Mouse (Mus musculus) kidney, adult 2 months (tissue): ENCODE measurements around the gene Cep162. TPM values are rescaled to one million over a fixed set of nuclear protein-coding genes. Genes with fewer than 3 reads are reported as not detected.

Experiments
- DNase-seq: peaks from one replicate; pipeline ENCODE4 v3.0.0; 2021
- H3K27ac ChIP-seq: fragments of 200-500 bp; 2 replicates; pipeline ENCODE4 v1.5.1; 2012; ENCODE audit warnings: low read depth, low read length, control low read depth, inconsistent platforms; ENCODE audit not compliant: insufficient read depth
- H3K27me3 ChIP-seq: fragments of 200-500 bp; replicated peaks from 2 replicates; pipeline ENCODE4 v1.6.1; 2012; ENCODE audit warnings: mild to moderate bottlenecking, moderate library complexity, low read length, inconsistent platforms; ENCODE audit not compliant: control insufficient read depth, insufficient read depth
- H3K36me3 ChIP-seq: fragments of 200-500 bp; 2 replicates; pipeline ENCODE4 v1.6.1; 2012; ENCODE audit warnings: mild to moderate bottlenecking, moderate library complexity, low read length, inconsistent platforms; ENCODE audit not compliant: control insufficient read depth, insufficient read depth
- H3K4me1 ChIP-seq: fragments of 200-500 bp; 2 replicates; pipeline ENCODE4 v1.6.1; 2011; ENCODE audit warnings: low read length; ENCODE audit not compliant: control insufficient read depth, insufficient read depth
- H3K4me3 ChIP-seq: fragments of 200-500 bp; 2 replicates; pipeline ENCODE4 v1.5.1; 2011; ENCODE audit warnings: mild to moderate bottlenecking, low read depth, low read length, control low read depth; ENCODE audit not compliant: insufficient read depth
- CTCF ChIP-seq: fragments of 200-500 bp; conservative IDR thresholded peaks from 2 replicates; pipeline ENCODE4 v1.5.1; 2011; ENCODE audit warnings: low read depth, mild to moderate bottlenecking, control low read depth, low read length, moderate library complexity, mixed read lengths; ENCODE audit not compliant: insufficient read depth, insufficient read length
- POLR2A ChIP-seq: fragments of 200-500 bp; IDR thresholded peaks from one replicate; pipeline ENCODE4 v1.6.1; 2011; ENCODE audit warnings: low read depth, low read length, control low read depth
- WGBS: fragments of 180-500 bp; shearing (Covaris S2); methylation state at CpG from one replicate; pipeline ENCODE4 v1.1.7; 2018; 5-methylcytosine and 5-hydroxymethylcytosine counted together
- polyA plus RNA-seq: library from polyadenylated mRNA; depleted of rRNA; stranded (reverse); fragments of >200 nt; gene quantifications from 2 replicates; pipeline ENCODE4 v1.2.3, GENCODE M21; 2012

Cep162 gene
- polyA plus RNA-seq, 1 experiment, result 1.5 TPM

DNA sequence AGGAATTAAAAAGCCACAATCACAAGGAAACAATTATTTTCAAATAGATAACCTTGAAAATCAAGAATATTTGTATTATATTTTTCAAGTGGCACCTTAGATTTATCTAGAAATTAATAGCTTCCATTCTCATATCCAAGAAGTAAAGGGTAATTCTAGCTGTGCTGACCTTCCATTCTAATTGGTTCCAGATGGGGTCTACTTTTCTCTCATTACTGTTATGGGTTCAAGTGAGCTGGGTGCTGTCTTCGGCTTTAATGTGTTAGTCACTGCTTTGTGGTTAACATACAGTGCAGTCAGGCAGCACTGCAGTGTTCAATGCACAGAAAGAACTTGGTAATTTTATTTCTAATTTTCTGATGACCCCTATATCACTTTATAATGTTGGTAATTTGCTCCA, 61.6 kb downstream of the Cep162 start:
- WGBS, result 85% methylated on average over 1 of the region's 1 CpGs
- H3K4me1 ChIP-seq, result no peaks in the 10 kb centered on the region
- H3K4me3 ChIP-seq, result no peak overlapping the region
- no peak for DNase-seq
- no peak overlapping the region for H3K27ac ChIP-seq
- no peak for TF ChIP-seq POLR2A
- no peak for TF ChIP-seq CTCF
- peaks cover 10% of the 10 kb centered on the region for H3K36me3 ChIP-seq
- no peaks in the 10 kb centered on the region for H3K27me3 ChIP-seq

DNA sequence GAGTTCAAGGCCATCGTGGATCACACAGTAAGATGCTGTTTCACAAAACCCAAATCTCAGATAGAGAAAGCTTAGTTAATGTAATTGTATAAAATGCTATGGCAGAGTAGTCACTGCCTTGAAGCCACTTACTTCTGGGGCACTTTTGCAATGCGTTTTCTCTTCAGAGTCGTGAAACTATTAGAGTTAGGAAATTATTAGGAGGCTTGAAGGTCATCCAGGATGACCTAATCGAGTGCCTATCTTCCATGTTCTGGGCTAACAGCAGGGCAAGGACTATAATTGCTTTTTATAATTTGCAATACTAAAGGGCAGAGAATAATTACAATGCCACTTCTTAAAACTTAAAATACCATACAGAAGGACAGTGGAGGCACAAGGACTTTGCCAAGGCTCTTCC, 68.0 kb downstream of the Cep162 start:
- TF ChIP-seq CTCF, result no peak
- TF ChIP-seq POLR2A, result no peak
- H3K27me3 ChIP-seq, result no peaks in the 10 kb centered on the region
- no peak overlapping the region for H3K27ac ChIP-seq
- peaks cover 1% of the 10 kb centered on the region; the same call in 1 of the 2 replicates for H3K36me3 ChIP-seq
- WGBS, result 80% methylated on average over 4 of the region's 4 CpGs
- H3K4me3 ChIP-seq, result no peak overlapping the region
- no peak for DNase-seq
- no peaks in the 10 kb centered on the region for H3K4me1 ChIP-seq

DNA sequence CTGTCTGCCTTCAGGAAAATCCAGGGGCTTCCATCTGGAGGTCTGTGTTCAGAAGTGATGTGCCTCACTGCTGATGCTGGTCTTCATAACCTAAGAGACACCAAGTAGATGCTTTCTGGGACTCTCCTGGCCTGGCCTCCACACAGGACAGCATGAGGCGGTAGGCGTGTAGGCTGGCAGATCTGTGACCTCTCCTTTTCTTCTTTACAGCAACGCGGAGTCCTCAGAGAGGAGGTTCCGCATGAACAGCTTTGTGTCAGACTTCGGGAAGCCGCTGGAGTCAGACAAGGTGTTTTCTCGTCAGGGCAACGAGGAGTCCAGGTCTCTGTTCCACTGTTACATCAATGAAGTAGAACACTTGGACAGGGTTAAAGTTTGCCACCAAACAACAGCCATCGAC, 73.1 kb downstream of the Cep162 start:
- WGBS, result 45% methylated on average over 10 of the region's 10 CpGs

DNA sequence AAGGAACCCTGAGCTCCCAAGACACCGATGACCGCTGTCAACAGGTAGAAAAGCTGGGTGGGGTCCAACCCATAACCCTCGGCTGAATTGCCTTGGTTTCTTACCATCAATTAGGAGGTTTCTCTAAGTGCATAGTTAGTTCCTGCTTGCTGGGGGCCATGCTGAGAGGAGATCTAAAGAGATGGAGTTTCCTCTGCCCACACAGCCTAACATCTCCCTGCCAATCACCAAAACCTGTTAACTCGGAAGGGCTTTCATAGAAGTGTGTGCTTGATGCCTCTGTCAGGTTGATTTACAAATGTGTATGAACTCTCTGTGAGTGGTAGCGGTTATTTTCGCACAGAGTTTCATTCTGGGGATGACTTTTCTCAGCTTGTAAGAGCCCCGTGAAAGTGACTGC, 76.8 kb downstream of the Cep162 start:
- H3K27ac ChIP-seq, result no peak overlapping the region
- no peaks in the 10 kb centered on the region for H3K4me1 ChIP-seq
- no peak for TF ChIP-seq POLR2A
- H3K4me3 ChIP-seq, result no peak overlapping the region
- WGBS, result 40% methylated on average over 7 of the region's 7 CpGs
- no peaks in the 10 kb centered on the region for H3K36me3 ChIP-seq
- no peaks in the 10 kb centered on the region for H3K27me3 ChIP-seq
- no peak for DNase-seq

More for the DNA sequence above, 73.1 kb downstream of the Cep162 start:
- Histone ChIP-seq H3K4me1 (no peaks in the 10 kb centered on the region), H3K4me3 (no peak overlapping the region), H3K27ac (no peak overlapping the region), H3K36me3 (no peaks in the 10 kb centered on the region), H3K27me3 (no peaks in the 10 kb centered on the region)
- no peak for DNase-seq
- TF ChIP-seq POLR2A (no peak), CTCF (no peak)

DNA sequence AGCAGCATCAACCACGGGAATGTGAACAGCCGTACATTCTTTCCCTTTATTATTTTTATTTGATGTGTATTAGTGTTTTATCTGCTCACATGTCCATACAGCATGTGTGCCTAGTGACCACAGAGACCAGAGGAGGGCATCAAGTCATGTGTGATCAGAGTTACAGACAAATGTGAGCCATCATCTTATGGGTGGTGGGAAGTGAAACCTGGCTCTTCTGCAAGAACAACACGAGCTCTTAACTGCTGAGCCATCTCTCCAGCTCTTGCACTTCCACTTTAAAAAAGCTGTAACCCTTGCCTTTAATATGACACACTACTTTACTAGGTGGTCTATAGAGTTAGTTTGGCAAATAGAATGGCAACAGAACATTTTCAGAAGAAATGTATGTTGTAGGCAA, 83.8 kb downstream of the Cep162 start:
- WGBS, result 76% methylated on average over 3 of the region's 3 CpGs
- TF ChIP-seq POLR2A (no peak), CTCF (no peak)
- no peaks in the 10 kb centered on the region for H3K4me1 ChIP-seq
- H3K27ac ChIP-seq, result no peak overlapping the region
- H3K4me3 ChIP-seq, result no peak overlapping the region
- no peaks in the 10 kb centered on the region for H3K36me3 ChIP-seq
- no peaks in the 10 kb centered on the region for H3K27me3 ChIP-seq
- no peak for DNase-seq

DNA sequence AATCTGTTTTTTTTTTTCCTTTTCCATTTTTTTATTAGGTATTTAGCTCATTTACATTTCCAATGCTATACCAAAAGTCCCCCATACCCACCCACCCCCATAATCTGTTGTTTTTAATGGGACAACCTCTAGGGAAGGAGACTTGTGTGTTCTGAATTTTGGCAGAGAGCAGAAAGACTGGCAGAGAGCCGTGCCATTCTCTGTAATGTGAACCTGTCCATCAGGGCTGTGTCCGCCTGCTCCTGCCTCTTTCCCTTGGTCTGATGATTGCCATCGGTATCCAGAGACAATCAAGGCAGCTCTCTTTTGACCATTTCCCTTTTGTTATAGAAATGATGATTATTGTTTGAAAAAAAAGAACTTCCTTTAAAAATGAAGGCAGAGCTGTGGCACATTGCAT, 84.4 kb downstream of the Cep162 start:
- no peak overlapping the region for H3K27ac ChIP-seq
- no peak for DNase-seq
- no peaks in the 10 kb centered on the region for H3K4me1 ChIP-seq
- WGBS, result 76% methylated on average over 3 of the region's 3 CpGs
- no peak for TF ChIP-seq CTCF
- no peak for TF ChIP-seq POLR2A
- no peak overlapping the region for H3K4me3 ChIP-seq
- no peaks in the 10 kb centered on the region for H3K27me3 ChIP-seq
- no peaks in the 10 kb centered on the region for H3K36me3 ChIP-seq

DNA sequence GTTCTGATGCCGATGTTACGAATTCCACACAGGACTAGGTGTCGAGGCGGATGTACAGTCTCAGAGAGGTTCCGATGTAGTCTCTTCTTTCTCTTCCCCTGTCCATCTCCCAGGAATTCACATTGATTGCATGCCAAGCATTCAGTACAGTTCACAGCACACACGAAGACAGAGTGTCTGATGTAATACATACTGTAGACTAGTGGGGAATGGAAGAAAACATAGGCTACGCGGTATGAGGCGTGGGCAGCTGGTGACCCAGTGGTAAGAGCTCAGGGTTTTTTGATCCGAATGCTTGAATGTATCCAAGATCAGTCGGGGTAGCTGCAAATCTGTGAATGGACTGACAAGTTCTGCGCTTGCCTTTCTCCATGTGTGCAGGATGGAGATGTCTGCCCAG, 86.2 kb downstream of the Cep162 start:
- H3K4me1 ChIP-seq, result no peaks in the 10 kb centered on the region
- DNase-seq, result no peak
- H3K27ac ChIP-seq, result no peak overlapping the region
- no peak overlapping the region for H3K4me3 ChIP-seq
- WGBS, result 83% methylated on average over 12 of the region's 12 CpGs
- no peaks in the 10 kb centered on the region for H3K36me3 ChIP-seq
- TF ChIP-seq CTCF, result no peak
- H3K27me3 ChIP-seq, result no peaks in the 10 kb centered on the region

DNA sequence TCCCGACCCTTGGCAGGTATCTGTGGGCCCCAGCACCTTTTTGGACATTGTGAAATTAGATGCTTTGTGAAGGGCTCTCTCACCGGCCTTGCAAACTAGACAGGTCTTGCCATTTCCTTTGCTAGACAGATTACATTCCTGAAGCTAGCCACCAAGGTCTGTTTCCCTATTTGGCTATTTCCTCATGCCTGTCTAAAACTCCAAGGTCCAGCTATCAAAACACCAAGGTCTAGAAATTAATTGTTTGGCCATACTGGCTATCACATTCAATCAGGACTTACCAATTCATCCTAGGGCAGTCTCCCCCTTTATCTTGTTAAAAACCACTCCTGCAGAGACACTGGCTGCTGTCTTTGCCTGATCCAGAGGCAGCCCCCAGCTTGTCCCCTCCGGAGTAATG, 87.3 kb downstream of the Cep162 start:
- WGBS, result 59% methylated on average over 3 of the region's 3 CpGs
- H3K36me3 ChIP-seq, result no peaks in the 10 kb centered on the region
- no peak for TF ChIP-seq CTCF
- no peak for TF ChIP-seq POLR2A
- H3K27me3 ChIP-seq, result no peaks in the 10 kb centered on the region
- H3K4me1 ChIP-seq, result no peaks in the 10 kb centered on the region
- no peak for DNase-seq
- no peak overlapping the region for H3K4me3 ChIP-seq
- H3K27ac ChIP-seq, result no peak overlapping the region
